Mouse (Mus musculus): Measurements from ENCODE around the gene Rybp.

The Rybp gene
- long read RNA-seq, experiment 1, partial matches to known transcripts, result 0 of 2 reads
- long read RNA-seq, experiment 1, other reads (novel, unspliced or antisense), result 2 of 2 reads
- long read RNA-seq, experiment 2, partial matches to known transcripts, result 1 of 4 reads
- long read RNA-seq, experiment 2, other reads (novel, unspliced or antisense), result 2 of 4 reads

DNA sequence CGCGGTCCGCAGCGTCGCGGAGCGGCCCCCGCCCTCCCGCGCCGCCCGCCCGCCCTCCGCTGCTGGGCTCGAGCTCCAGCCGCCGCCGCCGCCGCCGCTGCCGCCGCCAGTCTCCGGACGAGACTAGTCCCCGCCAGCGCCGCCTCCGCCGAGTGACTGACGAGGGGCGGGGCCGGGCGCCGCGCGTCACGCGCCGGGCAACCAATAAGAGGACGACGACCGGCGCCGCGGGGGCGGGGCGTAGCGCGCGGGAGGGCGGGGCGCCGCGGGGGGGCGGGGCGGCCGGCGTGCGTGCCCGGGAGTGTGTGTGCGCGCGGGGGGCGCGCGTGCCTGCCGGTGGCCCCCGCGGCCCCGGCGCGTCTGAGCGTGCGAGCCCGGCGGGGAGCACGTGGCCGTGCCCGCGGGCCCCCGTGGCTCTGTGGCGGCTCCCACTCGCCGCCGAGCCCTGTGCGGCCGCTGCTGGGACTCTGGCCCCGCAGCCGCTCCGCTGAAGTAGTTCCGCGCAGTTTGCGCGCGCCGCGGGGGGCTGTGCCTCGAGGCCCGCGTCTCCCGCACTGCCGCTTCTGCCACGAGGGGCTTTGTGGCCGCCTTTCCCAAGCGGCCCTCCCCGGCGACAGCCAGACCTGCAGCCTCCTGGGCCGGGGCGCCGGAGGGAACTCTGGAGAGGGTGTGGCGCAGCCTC is at the start of gene Rybp:
Gene Rybp, minus strand, starts transcription at position 152 of the 682 bp plus-strand sequence.
- intact Hi-C loops (cut with DNase I), result loop anchor here (5.0 to 10.0 kb wide), 4 partner anchors 123 to 383 kb away; no protein-coding TSS in a partner anchor

- intact Hi-C loops (cut with DNase I), result no loop called here
Measured at GRCm38 (mm10) chr6:100336591-100337148, 49.4 kb upstream of the Rybp start.

GRCm38 (mm10) chr6:100335506-100336144 is 48.3 kb upstream of the Rybp start:
- intact Hi-C loops (cut with DNase I), result no loop called here

DNA sequence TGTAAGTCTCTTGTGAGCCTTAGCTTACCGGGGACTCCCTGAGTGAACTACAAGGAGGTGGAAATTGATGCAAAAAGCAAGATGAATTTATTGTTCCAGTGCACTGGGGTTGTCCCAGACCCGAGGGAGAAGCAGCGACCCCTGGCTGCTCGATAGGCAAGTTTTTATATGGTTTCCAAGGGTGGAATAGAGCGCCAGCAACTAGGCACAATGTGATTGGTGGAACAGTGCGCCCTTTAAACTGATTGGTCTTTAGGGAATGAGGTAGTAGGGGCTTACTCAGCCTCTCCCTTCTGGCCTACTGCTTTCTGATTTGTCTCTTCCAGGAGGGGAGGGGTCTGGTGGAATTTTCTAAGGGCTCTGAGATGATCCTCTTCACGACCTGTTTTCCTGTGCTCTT is 46.5 kb upstream of the Rybp start:
- intact Hi-C loops (cut with DNase I), result no loop called here

DNA sequence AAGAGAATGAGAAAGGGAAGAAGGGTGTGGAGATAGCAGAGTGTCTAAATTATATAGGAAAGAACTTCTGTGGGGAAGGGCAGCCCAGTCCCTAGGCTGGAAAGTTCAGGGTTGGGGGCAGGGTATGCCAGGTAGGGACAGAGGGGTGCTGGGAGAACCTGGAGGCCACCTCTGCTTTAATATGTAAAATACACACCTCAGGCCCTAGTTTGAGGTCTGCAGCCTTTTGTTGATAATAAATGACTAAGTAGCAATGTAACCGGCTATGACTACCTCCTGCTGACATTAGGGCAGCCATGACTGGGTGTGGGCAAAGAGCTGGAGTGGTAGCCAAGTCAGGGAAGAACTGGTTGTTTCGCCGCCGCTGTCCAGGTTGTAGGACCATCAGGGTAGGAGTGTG is 45.2 kb upstream of the Rybp start:
- intact Hi-C loops (cut with DNase I), result no loop called here

DNA sequence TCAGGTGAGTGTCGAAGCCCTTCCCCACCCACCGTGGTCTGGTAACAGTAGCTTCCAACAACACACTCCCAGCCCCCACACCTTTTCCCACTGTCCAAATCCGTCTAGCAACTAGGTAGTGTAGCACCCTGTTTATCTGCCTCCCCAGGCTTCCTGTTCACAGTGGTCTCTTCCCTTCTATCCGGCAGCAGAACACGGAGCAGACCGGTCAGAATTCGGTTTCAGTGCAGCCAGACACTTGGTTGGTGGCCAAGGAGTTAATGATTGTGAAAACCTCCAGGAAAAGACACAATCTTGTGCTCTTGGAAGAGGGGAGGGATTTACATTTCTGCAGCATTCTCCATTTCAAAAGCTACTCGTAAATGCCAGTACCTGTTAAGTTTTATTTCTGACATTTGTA is 44.3 kb upstream of the Rybp start:
- intact Hi-C loops (cut with DNase I), result no loop called here

DNA sequence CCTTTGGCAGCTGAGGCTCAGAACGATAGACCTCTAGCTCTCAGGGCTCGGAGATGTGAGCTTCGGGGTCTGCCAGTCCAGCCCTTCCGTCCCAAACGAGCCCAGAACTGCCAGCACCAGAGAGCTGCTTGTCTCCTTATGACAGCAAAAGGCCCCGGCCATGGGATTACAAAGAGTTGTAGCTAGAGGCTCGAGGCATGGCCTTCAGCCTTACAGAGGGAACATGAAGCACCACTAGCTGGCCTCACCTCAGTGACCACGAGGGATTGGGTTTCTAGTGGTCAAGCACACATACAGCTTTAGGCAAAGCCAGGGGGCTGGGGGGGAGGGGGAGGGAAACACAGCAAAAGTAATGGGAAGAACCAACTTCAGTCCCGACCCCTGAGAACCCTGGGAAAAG is 43.8 kb upstream of the Rybp start:
- intact Hi-C loops (cut with DNase I), result no loop called here

GRCm38 (mm10) chr6:100329542-100329941 is 42.3 kb upstream of the Rybp start:
- intact Hi-C loops (cut with DNase I), result no loop called here

DNA sequence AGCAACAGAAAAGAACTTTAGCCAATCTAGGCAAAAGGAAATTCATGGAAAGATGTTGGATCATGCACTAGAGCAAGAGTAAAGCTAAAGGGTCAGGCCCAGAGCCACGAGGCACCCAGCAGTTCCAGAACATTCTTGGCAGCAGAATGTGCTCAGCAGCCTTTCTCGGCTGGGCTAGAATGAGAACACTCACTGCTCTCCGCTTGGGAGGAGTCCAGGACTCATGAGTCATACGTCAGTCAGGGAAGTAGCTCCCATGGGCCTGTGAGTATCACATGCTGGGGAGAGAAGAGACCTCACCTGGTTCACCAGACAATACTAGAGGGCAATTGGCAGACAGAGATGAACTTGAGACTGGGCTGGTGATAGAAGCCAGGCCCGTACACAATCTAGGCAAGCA is 39.8 kb upstream of the Rybp start:
- intact Hi-C loops (cut with DNase I), result no loop called here

- intact Hi-C loops (cut with DNase I), result no loop called here
Measured at GRCm38 (mm10) chr6:100323756-100324430, 36.6 kb upstream of the Rybp start.

GRCm38 (mm10) chr6:100322561-100322960 is 35.3 kb upstream of the Rybp start:
- intact Hi-C loops (cut with DNase I), result no loop called here

GRCm38 (mm10) chr6:100322145-100322544 is 34.9 kb upstream of the Rybp start:
- intact Hi-C loops (cut with DNase I), result no loop called here

GRCm38 (mm10) chr6:100314201-100314600 is 26.9 kb upstream of the Rybp start:
- intact Hi-C loops (cut with DNase I), result no loop called here

- intact Hi-C loops (cut with DNase I), result no loop called here
Measured at GRCm38 (mm10) chr6:100311167-100311566, 23.9 kb upstream of the Rybp start.

GRCm38 (mm10) chr6:100304831-100305230 is 17.5 kb upstream of the Rybp start:
- intact Hi-C loops (cut with DNase I), result no loop called here

GRCm38 (mm10) chr6:100301410-100302108 is 14.3 kb upstream of the Rybp start:
- intact Hi-C loops (cut with DNase I), result no loop called here

DNA sequence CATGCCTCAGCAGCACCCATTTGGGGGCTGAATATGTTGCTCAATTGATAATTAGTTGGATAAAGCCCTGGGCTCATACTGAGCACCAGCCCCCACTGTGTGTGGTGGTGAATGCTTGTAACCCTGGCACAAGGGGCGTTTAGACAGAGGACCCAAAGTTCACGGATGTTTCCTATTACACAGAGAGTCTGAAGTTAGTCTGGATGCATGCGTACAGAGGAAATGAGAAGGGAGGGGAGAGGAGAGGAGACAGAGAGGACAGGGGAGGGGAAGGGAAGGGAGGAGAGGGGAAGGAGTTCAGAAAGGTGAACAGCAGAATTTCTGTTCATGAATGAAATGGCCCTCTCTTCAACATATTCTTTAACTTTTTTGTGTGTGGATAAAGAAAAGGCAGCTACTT is 13.5 kb upstream of the Rybp start:
- intact Hi-C loops (cut with DNase I), result no loop called here

GRCm38 (mm10) chr6:100298945-100299344 is 11.7 kb upstream of the Rybp start:
- intact Hi-C loops (cut with DNase I), result loop anchor here (10.0 kb wide), 1 partner anchor 494 kb away; no protein-coding TSS in a partner anchor

- intact Hi-C loops (cut with DNase I), result loop anchor here (10.0 kb wide), 1 partner anchor 493 kb away; no protein-coding TSS in a partner anchor
Measured at GRCm38 (mm10) chr6:100297536-100297935, 10.3 kb upstream of the Rybp start.

DNA sequence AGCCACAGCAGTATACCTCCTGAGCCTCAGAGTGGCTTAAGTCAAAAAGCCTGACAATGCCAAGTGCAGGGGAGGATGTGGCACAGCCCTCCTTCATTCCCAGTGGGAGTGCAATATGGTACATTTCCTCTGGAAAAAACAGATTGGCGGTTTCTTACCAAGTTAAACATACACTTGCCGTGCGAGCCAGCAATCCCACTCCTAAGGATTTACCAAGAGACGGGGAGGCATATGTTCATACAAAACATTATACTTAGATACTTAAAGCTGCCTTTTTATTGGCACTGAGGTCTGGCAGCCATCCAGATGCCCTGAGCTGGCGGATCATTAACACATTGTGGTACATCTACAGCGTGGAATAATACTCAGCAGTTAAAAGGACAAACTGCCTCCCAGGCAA is 5.1 kb upstream of the Rybp start:
- intact Hi-C loops (cut with DNase I), result loop anchor here (10.0 kb wide), 1 partner anchor 488 kb away; no protein-coding TSS in a partner anchor

- intact Hi-C loops (cut with DNase I), result loop anchor here (5.0 to 10.0 kb wide), 4 partner anchors 124 to 384 kb away; no protein-coding TSS in a partner anchor
Measured at GRCm38 (mm10) chr6:100289058-100289457, 1.8 kb upstream of the Rybp start.
